Mouse (Mus musculus): ENCODE measurements around the gene Hoxb6. TPM values are rescaled to one million over a fixed set of nuclear protein-coding genes. Genes with fewer than 3 reads are reported as not detected.

The Hoxb6 gene
- total RNA-seq, 2 experiments from 2014 or later: not detected

DNA sequence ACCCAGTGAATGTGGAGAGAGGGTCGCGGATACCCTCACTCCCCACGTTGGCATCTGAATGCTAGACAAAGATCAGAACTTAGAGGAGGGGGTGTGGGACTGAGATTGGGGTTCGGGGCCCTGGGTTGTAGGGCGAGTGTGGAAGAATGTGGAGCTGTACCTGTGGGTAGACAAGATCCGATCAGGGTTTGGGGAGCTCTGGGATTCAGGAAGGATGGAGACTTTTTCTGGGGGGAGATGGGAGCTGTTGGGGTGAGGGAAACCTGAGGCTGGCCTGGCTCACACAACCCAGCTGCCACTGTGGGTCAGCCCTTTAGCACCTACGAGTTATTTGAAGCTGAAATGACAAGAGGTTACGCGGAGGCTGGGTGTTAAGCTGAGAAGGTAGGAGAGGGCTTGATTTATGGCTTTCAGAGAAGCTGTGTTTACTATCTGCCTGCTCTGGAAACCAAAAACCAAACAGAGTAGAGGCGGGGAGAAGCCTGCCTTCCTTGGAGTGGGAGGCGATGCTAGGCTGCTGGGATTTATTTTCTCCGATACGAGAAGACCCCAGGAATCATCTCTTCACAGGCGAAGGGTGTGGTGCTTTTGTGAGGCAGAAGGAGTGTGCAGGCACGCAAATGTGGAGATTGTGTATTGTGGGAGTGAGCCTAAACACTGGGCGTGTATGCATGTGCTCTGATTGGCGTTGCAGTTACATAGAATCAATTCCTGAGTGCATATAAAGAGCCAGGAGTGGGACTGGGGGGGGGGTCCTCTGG lies 41.1 kb downstream of the Hoxb6 start:
- no peak for DNase-seq (ENCODE audit: low spot score in 2 of 2)

DNA sequence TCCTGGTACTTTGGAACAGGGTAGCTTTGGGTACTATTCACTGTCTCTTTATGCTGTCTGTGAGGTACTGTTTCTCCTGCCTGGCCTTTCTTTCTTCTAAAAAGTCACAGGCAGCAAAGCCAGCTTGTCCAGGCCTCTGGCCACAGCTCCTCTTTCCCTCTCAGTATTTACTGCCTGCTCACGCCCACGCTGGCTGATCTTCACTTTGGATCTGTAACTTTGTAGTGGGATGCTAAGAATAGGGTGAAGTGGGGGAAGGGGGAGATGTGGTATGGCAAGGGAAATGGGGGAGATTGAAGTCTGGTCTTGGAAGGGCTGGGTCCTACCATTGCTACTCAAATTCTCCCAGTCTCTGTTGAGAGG lies 41.7 kb downstream of the Hoxb6 start:
- DNase-seq (ENCODE audit: low spot score in 2 of 2): no peak

DNA sequence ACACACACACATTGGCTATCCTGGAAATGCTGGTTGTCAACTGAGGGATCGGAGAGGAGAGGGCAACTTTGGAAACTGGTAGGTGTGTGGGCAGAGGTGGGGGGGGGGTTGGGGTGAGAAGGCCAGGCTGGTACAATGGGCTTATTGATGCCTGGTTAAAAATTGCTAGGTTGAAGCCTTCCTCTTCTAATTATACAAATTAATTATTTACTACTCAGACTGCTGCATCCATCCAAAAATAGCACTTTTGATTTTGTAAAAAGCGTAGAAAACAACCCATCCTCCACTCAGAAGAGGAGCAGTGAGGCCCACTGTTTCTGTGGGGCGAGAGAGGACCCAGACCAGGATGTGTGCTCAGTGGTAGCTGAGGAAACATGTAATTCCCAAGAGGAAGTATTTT lies 42.7 kb downstream of the Hoxb6 start:
- DNase-seq (ENCODE audit: low spot score in 2 of 2): no peak

DNA sequence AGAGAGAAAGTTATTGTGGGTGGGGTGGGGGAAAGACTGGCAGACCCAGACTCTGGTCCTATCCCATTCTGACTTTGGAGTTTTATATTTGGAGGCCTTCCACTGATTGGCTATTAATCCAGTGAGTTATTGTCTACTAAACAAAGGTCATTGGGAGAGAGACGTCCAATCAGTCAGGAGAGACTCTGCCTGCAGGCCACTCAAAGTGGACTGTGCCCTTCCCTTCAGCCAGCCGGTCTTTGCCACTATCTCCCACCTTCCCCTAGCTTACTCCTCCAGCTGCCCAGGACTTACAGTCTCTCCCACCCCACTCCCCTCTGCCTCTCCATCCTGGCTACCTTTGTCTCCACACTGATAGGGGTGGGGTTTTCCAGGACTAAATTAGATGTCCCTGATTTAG lies 44.3 kb downstream of the Hoxb6 start:
- no peak for DNase-seq (ENCODE audit: low spot score in 2 of 2)

DNA sequence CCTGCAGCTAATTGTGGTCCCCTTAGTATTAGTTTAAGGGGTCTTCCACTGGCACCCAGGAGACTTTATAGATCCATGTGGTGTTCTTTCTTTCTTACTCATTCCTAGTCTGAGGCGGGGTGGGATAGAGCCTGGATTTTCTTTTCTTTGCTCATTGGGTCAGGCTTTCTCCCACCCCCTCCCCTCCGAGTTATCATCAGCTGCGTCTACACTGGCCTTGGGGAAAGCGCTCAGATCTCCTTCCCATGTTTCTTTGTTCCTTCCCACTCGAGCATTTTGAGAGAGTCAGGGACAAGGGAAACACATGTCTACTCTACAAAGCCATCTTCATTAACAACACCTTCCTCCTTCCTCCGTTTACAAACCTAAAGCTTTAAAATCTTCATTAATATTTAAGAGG lies 44.8 kb downstream of the Hoxb6 start:
- no peak for DNase-seq (ENCODE audit: low spot score in 2 of 2)

DNA sequence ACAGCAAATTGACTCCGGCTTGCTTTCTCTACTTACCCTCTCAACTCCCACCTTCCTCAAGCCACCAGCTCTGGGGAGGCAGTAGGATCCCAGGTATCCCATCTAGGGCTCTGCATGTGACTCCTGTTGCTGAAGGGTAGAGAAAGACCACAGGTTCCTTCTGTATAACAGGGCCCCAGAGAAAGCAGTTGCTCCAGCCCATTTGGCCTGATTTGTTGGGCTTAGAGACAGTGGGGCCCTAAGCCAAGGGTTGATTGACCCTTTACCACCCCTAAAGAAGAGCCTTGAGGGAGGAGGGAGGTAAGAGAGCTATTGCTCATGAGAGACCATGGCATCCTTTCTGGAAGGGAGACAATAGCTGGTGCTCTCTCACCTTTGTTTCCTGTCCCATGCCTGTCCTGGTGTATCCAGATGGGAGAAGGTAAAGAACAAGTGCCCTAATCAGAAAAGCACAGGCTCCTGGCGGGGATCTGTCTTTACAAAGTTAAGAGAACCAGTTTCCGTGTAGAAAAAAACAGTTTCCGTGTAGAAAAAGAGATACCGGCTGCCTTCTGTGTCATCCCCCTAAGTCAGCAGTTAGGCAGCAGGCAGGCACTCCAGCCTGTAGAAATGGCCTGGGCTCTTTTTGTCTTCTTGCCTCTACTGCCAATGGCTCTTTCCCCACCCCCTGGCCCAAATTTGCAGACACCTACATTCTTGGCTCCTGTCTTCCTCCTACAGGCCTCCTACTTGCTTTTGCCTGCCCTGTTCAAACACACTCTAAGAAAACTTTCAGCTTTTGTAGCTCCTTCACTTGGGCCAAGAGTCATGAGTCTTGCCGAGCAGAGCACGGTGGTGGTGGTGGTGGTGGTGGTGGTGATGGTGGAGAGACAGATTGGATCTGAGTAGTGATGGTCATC lies 46.9 kb downstream of the Hoxb6 start:
- no peak for DNase-seq (ENCODE audit: low spot score in 2 of 2)

DNA sequence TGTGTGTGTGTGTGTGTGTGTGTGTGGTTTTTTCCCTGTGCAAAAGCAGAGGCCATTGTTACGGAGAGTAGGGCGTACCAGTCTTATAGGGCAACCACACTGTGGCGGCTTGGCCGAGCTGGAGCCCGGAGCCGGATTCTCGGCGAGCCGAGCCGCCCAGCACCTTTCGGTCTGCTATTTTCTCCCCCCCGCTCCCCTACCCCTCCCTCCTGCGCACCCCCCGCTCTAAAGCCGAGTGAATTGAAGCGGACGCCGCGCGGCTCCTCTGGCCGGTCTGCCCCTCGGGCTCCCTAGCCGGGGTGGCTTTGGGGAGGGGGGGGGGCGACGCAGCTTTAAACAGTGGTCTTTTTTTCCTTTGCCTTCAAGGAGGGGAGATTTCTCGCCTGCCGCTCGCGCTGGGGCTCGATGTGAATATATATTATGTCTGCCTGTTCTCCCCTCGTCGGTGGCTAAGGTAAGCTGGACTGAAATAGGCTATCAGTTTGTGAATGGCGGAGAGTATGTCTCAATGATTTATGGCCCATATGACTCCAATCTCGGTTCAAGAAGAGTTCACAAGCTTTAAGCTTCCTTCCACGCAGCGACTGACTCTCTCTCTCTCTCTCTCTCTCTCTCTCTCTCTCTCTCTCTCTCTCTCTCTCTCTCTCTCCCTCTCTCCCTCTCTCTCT lies 48.6 kb downstream of the Hoxb6 start:
- no peak for DNase-seq (ENCODE audit: low spot score in 2 of 2)

DNA sequence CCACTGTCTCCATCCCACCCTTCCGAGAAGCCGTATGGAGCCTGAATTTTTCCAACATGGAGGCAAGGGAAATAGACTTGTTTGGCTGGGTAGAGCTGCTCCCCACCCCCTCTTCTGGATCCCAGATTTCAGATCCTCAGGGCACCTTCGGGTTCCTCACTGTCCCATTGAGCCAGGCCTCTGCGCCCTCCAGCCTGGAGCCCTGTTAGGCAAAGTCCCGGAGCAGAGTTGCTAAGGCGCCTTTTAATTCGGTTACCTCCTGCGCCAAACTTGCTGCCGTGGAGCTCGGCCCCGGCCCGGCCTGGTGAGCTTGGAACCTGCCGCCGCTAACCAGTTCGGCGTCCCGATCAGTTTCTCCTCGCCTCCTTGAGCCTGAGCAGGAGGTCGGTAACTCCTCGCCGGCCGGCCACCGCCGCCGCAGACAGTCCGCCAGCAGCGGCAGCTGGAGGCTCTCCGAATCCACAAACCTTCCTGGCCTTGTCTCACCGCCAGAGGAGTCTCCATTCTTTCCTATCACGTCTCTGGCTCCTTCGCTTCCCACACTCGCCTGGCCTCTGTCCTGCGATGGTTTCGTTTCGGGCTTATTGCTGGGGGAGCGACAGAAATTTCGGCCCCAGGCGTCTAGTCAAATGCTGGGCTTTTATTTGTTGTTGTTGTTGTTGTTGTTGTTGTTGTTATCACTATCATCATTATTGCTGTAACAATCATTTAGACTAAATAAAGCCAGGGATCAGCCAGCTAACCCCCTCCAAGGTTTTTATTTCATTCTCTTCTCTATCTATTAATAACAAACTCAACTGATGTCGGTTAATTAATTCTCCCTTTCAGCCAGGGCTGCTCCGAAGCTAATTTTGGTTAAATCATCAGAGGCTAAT lies 49.7 kb downstream of the Hoxb6 start:
- DNase-seq (ENCODE audit: low spot score in 2 of 2): no peak

DNA sequence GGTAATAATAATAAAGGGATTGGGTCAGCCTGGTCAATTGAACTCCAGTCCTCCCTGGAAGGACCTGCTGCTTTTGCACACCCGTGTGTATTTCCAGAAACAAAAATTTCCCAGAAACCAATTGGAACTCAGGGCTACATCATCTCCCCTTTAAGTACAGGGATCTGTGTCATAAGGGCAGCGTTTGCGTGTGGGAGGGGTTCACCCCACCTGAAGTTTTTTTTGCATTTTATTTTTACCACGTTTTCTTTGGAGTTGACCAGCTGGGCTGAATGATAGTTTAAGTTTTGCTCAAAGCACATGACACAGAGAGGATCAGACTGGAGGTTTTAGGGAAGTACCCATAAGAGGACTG lies 50.3 kb downstream of the Hoxb6 start:
- DNase-seq (ENCODE audit: low spot score in 2 of 2): no peak

DNA sequence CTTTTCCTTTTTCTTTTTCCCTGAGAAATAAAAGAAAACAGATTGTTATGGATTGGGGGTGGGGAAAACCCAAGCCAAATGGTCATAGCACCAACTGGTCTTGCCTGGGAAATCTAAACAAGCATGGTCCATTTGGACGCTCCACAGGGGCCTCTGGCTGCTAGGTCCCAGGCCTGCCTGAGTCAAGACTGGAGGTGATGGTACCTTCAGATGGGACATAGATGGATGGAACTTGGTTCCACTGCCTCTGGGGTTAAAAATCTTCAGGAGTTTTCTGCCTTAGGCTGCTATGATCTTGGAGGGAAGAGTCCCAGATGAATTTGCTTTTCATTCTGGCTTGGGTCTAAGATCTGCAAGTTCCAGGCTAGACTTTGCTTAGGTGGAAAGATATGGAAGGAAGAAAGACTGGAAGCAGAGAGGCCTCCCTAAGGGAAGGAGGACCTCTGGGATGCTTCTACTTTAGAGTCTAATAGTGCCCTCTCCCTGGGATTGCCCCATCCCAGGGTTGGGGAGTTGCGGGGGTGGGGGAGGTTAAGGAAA lies 51.0 kb downstream of the Hoxb6 start:
- no peak for DNase-seq (ENCODE audit: low spot score in 2 of 2)

DNA sequence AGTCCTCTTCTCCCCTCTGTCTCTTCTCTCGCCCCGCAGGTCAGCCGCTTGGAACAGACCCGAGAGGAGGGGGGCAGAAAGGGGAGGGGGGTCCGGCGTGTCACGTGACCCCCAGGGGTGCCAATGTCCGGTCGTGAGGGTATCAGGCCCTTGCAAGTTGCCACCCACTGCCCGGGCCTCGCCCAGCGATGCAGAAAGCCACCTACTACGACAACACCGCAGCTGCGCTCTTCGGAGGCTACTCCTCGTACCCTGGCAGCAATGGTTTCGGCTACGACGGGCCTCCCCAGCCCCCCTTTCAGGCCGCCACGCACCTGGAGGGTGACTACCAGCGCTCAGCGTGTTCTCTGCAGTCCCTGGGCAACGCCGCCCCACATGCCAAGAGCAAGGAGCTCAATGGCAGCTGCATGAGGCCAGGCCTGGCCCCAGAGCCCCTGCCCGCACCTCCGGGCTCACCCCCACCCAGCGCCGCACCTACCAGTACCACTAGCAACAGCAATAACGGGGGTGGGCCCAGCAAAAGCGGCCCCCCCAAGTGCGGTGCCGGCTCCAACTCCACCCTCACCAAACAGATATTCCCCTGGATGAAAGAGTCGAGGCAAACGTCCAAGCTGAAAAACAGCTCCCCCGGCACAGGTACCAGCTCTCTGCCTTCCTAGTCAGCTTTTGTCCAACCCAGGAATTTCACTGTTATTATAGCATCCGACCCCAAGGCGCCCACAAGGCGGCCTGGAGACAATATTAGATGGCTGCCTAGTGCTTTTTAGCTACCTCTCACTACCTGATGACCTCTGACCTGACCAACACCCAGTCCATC lies 52.0 kb downstream of the Hoxb6 start:
- no peak for DNase-seq (ENCODE audit: low spot score in 2 of 2)

DNA sequence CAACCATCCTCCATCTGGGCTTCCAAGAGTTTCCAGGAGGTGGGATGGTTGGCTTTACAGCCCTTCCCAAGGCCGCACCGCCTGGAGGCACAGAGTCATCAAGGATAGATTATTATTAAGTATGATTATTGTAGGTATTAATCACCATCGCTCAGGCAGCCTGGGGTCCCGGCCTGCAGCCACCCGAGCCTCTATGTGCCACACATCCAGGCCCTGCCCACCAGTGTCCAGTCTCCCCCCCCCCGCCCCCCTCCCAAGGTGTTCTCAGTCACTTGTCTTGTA lies 52.5 kb downstream of the Hoxb6 start:
- no peak for DNase-seq (ENCODE audit: low spot score in 2 of 2)

DNA sequence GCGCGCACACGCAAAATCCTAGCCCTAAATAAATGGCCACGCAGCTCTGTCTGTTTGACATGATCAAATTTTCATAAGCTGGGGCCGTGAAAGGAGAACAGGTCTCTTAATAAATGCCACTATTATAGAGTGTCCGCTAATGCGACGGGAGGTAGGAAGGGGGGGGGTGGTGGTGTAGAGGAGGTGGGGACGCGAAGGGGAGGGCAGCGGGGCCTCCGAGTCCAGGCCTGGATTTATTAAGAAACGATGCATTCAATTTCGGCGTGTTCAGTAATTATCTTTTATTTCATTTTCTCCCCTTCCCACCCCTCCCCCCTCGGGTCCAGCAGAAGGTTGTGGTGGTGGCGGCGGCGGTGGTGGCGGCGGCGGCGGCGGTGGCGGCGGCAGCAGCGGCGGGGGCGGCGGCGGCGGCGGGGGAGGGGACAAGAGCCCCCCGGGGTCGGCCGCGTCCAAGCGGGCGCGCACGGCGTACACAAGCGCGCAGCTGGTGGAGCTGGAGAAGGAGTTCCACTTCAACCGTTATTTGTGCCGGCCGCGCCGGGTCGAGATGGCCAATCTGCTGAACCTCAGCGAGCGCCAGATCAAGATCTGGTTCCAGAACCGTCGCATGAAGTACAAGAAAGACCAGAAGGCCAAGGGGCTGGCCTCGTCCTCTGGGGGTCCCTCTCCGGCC lies 53.1 kb downstream of the Hoxb6 start:
- no peak for DNase-seq (ENCODE audit: low spot score in 2 of 2)

DNA sequence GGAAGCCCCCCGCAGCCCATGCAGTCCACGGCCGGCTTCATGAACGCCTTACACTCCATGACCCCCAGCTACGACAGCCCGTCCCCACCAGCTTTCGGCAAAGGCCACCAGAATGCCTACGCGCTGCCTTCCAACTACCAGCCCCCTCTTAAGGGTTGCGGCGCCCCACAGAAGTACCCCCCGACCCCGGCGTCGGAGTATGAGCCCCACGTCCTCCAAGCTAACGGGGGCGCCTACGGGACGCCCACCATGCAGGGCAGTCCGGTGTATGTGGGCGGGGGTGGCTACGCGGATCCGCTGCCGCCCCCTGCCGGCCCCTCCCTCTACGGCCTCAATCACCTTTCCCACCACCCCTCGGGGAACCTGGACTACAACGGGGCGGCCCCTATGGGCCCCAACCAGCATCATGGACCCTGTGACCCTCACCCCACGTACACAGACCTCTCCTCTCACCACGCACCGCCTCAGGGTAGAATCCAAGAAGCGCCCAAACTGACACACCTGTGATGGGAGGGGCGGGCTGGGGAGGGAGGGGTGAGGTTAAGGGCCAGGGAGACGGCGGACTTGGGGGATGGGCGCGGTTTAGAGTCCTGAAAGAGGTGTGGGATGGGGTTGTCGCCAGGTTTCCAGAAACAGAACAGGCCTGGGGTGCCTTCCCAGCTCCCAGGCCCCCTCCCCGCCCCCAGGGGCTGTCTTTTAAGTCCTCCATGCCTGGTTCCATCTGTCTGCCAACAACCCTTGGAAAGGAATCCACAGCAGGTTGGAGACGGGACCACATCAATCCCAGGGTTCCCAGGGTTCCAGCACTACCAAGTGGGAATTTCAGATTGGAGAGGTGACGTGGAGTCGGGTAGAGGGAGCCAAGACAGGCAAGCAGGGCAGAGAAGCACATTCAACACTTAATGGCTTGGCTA lies 53.9 kb downstream of the Hoxb6 start:
- DNase-seq (ENCODE audit: low spot score in 2 of 2): no peak

DNA sequence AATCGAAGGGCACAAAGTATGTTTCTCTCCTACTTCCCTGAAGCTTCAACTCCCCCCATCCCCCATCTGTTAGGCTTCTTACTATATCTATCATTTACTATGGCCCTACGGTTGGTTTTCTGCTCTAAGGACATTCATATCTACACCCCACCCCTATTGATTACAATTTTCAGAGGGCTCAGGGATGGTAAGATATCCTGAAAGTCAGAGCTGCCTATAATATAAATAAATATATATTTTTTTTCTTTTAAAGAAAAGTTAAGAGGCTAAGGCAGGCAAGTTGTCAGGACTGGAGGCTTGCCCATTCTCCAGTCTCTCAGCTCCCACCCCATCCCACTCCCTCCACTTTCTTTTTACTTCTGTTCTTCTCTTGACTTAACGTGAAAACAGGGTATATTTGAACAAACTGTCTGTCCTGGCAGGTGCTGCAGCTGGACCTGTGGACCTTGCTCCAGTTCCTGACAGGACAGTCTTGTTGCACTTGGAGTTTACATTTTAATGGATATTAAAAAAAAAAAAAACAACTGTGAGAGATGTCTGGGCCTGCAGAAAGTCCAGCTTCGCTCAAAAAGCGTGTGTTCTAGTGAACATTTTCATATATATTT lies 54.7 kb downstream of the Hoxb6 start:
- no peak for DNase-seq (ENCODE audit: low spot score in 2 of 2)

DNA sequence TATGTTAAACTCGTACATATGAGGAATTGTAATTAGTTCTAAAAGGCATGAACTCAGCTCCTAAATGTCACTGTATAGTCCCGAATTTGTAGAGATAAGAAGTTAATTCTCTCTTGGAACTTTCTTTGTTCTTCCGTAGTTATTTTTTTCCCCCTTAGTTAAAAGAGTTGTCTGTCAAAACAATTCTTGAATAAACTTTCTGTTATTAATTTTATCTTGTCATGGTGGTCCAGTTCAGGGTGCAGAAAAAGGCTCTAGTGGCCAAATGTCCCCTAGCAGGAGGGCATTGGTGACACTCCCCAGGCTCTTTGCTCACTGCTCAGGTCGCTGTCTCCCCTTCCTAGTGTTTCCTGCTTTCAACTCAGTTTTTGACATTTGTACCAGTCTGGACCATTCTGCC lies 55.4 kb downstream of the Hoxb6 start:
- no peak for DNase-seq (ENCODE audit: low spot score in 2 of 2)

DNA sequence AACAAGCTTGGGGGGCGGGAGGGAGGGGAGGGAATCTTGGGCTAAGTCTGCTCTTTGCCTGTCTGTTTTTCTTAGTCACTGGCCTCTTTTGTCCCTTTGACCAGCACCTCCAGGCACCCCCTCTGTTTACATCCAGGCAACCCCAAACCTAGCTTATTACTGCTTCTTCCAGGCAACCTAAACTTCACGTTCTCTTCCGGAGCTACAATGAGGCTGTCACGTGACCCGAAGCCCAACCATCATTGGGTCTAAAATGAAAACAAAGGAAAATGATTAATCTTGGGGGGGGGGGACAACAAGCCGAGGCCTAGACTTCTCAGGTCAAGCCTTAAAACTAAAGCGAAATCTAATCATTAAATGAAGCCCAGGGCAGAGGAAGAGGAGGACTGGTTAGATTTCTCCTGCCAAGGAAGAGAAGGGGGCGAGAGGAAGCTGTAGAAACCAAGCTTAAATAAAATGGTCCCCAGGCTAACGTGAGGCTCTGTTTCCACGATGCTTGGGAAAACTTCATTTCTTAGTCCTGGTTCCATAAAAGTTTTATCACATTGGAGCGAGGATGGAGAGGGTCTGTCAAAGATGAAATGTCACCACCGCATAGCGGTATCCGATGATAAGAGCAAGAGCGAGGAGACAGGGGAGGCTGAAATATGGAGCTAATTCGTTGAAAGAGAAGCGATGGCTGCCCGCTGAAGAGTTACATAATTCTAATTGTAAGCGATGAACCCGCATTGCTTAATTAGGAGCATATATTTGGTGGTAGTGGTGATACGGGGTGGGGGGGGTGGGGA lies 56.1 kb downstream of the Hoxb6 start:
- DNase-seq (ENCODE audit: low spot score in 2 of 2): no peak

All from layer of hippocampus, postnatal 14 days (tissue).